Mouse (Mus musculus) cerebellum, adult 8-10 months (tissue): Measurements from ENCODE around the gene Olfr173.

ENCODE experiments used
- DNase-seq: peaks from one replicate; pipeline ENCODE4 v3.0.0; 2022

Olfr173 gene

GRCm38 (mm10) chr16:58800168-58800567 is at the start of gene Olfr173:
Gene Olfr173, minus strand, starts transcription at chr16:58800268.
- no peak for DNase-seq

- no peak for DNase-seq
Measured at GRCm38 (mm10) chr16:58826732-58827319, 26.8 kb upstream of the Olfr173 start, which contains the start of gene Olfr175-ps1. Gene Olfr175-ps1, minus strand, starts transcription at chr16:58826782.

- DNase-seq, result no peak
Measured at GRCm38 (mm10) chr16:58763076-58763475, 37.0 kb downstream of the Olfr173 start, which contains the start of gene Olfr172. Gene Olfr172, minus strand, starts transcription at chr16:58763176.

GRCm38 (mm10) chr16:58756191-58756590 is 43.9 kb downstream of the Olfr173 start:
- no peak for DNase-seq

- DNase-seq, result no peak
Measured at GRCm38 (mm10) chr16:58751314-58751713, 48.8 kb downstream of the Olfr173 start.

- DNase-seq, result no peak
Measured at GRCm38 (mm10) chr16:58746715-58747114, 53.4 kb downstream of the Olfr173 start.
